Mouse (Mus musculus) C2C12 (cell line): Measurements from ENCODE around the gene Ak1. TPM values are rescaled to one million over a fixed set of nuclear protein-coding genes. Genes with fewer than 3 reads are reported as not detected.

Experiments used
- H3K27me3 ChIP-seq: one replicate; pipeline ENCODE4 v1.6.1; 2011; ENCODE audit not compliant: control insufficient read depth, insufficient read depth, insufficient read length
- H3K36me3 ChIP-seq: one replicate; pipeline ENCODE4 v1.6.1; 2011; ENCODE audit not compliant: control insufficient read depth, insufficient read depth
- H3K4me3 ChIP-seq: one replicate; pipeline ENCODE4 v1.5.1; 2011; ENCODE audit warnings: mild to moderate bottlenecking, control low read depth; ENCODE audit not compliant: poor library complexity, insufficient read depth, severe bottlenecking
- H3K79me2 ChIP-seq: one replicate; pipeline ENCODE4 v1.6.1; 2011; ENCODE audit not compliant: control insufficient read depth, insufficient read depth
- H3K79me3 ChIP-seq: one replicate; pipeline ENCODE4 v1.6.1; 2011; ENCODE audit warnings: low read depth, control low read depth
- H3ac ChIP-seq: one replicate; pipeline ENCODE3; 2011; ENCODE audit warnings: low read depth; ENCODE audit not compliant: control insufficient read depth, insufficient read length
- CEBPB ChIP-seq: IDR thresholded peaks from one replicate; pipeline ENCODE4 v1.6.1; 2011; ENCODE audit warnings: low read depth, mild to moderate bottlenecking, control low read depth, moderate library complexity
- CTCF ChIP-seq: IDR thresholded peaks from one replicate; pipeline ENCODE4 v1.5.1; 2011; ENCODE audit not compliant: control insufficient read depth, insufficient read depth, insufficient read length
- FOSL1 ChIP-seq: IDR thresholded peaks from one replicate; pipeline ENCODE4 v1.8.0; 2011; ENCODE audit warnings: mild to moderate bottlenecking, low read length; ENCODE audit not compliant: poor library complexity, insufficient read depth, severe bottlenecking
- MAX ChIP-seq: IDR thresholded peaks from one replicate; pipeline ENCODE4 v1.6.1; 2011; ENCODE audit warnings: mild to moderate bottlenecking, control low read depth
- MYOD1 ChIP-seq: IDR thresholded peaks from one replicate; pipeline ENCODE4 v1.6.1; 2011; ENCODE audit warnings: low read depth; ENCODE audit not compliant: control insufficient read depth, insufficient read length
- MYOG ChIP-seq: IDR thresholded peaks from one replicate; pipeline ENCODE4 v1.6.1; 2011; ENCODE audit not compliant: control insufficient read depth, insufficient read length; ENCODE audit errors: extremely low read depth
- USF1 ChIP-seq: IDR thresholded peaks from one replicate; pipeline ENCODE4 v1.6.1; 2011; ENCODE audit warnings: low read depth, mild to moderate bottlenecking, control low read depth, moderate library complexity
- polyA plus RNA-seq: library from polyadenylated mRNA; unstranded; fragments of >200 nt; fragmentation: generic; extraction: Trizol; gene quantifications from one replicate; pipeline ENCODE4 v1.2.1, GENCODE M21; 2012; ENCODE audit warnings: missing spikeins

Gene Ak1
- polyA plus RNA-seq, 1 experiment: 184 TPM

- no peak for TF ChIP-seq MYOG
- TF ChIP-seq MAX: no peak
- TF ChIP-seq USF1: no peak
- no peak for TF ChIP-seq FOSL1
- TF ChIP-seq CEBPB: no peak
- no peak for TF ChIP-seq CTCF
- TF ChIP-seq MYOD1: no peak
These were observed 20.3 kb downstream of the Ak1 start for GRCm38 (mm10) chr2:32641810-32642209.

GRCm38 (mm10) chr2:32642813-32643212, 21.3 kb downstream of the Ak1 start:
- Histone ChIP-seq H3K27me3 (no peaks in the 10 kb centered on the region), H3K79me2 (no peaks in the 10 kb centered on the region), H3ac (no peak overlapping the region), H3K36me3 (no peaks in the 10 kb centered on the region), H3K79me3 (no peaks in the 10 kb centered on the region), H3K4me3 (no peak overlapping the region)
- TF ChIP-seq FOSL1 (no peak), MYOD1 (no peak), MAX (no peak), CEBPB (no peak), CTCF (no peak), USF1 (no peak), MYOG (no peak)

More at GRCm38 (mm10) chr2:32641810-32642209, 20.3 kb downstream of the Ak1 start:
- Histone ChIP-seq H3K79me2 (no peaks in the 10 kb centered on the region), H3K36me3 (peaks cover 4% of the 10 kb centered on the region), H3K27me3 (no peaks in the 10 kb centered on the region), H3K4me3 (no peak overlapping the region), H3ac (no peak overlapping the region), H3K79me3 (no peaks in the 10 kb centered on the region)

GRCm38 (mm10) chr2:32644083-32644482, 22.5 kb downstream of the Ak1 start:
- H3K79me2 ChIP-seq: no peaks in the 10 kb centered on the region
- no peak for TF ChIP-seq CEBPB
- no peak for TF ChIP-seq USF1
- TF ChIP-seq FOSL1: no peak
- no peak for TF ChIP-seq MAX
- TF ChIP-seq MYOD1: no peak
- H3ac ChIP-seq: no peak overlapping the region
- H3K4me3 ChIP-seq: no peak overlapping the region
- no peaks in the 10 kb centered on the region for H3K36me3 ChIP-seq
- H3K27me3 ChIP-seq: no peaks in the 10 kb centered on the region
- H3K79me3 ChIP-seq: no peaks in the 10 kb centered on the region

- Histone ChIP-seq H3ac (no peak overlapping the region), H3K79me3 (no peaks in the 10 kb centered on the region)
- no peak for TF ChIP-seq MAX
These were observed 23.4 kb downstream of the Ak1 start for GRCm38 (mm10) chr2:32644799-32645475.

GRCm38 (mm10) chr2:32645647-32646046, 24.1 kb downstream of the Ak1 start:
- Histone ChIP-seq H3K27me3 (no peaks in the 10 kb centered on the region), H3K36me3 (no peaks in the 10 kb centered on the region), H3K79me3 (no peaks in the 10 kb centered on the region), H3K79me2 (no peaks in the 10 kb centered on the region), H3K4me3 (no peak overlapping the region), H3ac (no peak overlapping the region)
- no peak for TF ChIP-seq CTCF
- no peak for TF ChIP-seq FOSL1
- no peak for TF ChIP-seq MAX
- no peak for TF ChIP-seq MYOD1
- no peak for TF ChIP-seq CEBPB
- no peak for TF ChIP-seq MYOG
- no peak for TF ChIP-seq USF1

More at GRCm38 (mm10) chr2:32644799-32645475, 23.4 kb downstream of the Ak1 start:
- no peak overlapping the region for H3K4me3 ChIP-seq
- no peaks in the 10 kb centered on the region for H3K36me3 ChIP-seq
- no peaks in the 10 kb centered on the region for H3K79me2 ChIP-seq
- H3K27me3 ChIP-seq: no peaks in the 10 kb centered on the region

GRCm38 (mm10) chr2:32646379-32647056, 25.0 kb downstream of the Ak1 start, which contains the start of gene Eng:
Gene Eng, plus strand, starts transcription at chr2:32646595.
- Histone ChIP-seq H3K36me3 (no peaks in the 10 kb centered on the region), H3K79me3 (no peaks in the 10 kb centered on the region), H3ac (no peak within 1 kb of the TSS), H3K27me3 (no peaks in the 10 kb centered on the region), H3K79me2 (no peaks in the 10 kb centered on the region), H3K4me3 (no peak within 1 kb of the TSS)
- no peak for TF ChIP-seq CTCF
- no peak for TF ChIP-seq MYOG
- no peak for TF ChIP-seq MAX
